Mouse (Mus musculus) liver, embryonic 14.5 days (tissue): ENCODE measurements around the gene Mpdz. TPM values are rescaled to one million over a fixed set of nuclear protein-coding genes. Genes with fewer than 3 reads are reported as not detected.

Source experiments
- ATAC-seq: fragments of 200-750 bp; cut with Nextera tagmentation; 2 replicates; pipeline ENCODE4 v1.8.0; 2017; ENCODE audit warnings: moderate number of reproducible peaks, mild to moderate bottlenecking, moderate library complexity; ENCODE audit not compliant: insufficient read depth
- DNase-seq, 3 experiments: peaks; one replicate each; pipeline ENCODE4 v3.0.0-alpha.2; 2012 to 2013; ENCODE audit warnings: low read depth in 3 of 3, low spot score in 3 of 3
- H3K27ac ChIP-seq: fragments of 300-500 bp; sonication (generic); 2 replicates; pipeline ENCODE4 v1.5.1; 2014; ENCODE audit warnings: moderate library complexity, mild to moderate bottlenecking, control low read depth, inconsistent platforms
- H3K27me3 ChIP-seq: fragments of 300-500 bp; sonication (generic); 2 replicates; pipeline ENCODE4 v1.6.1; 2014; ENCODE audit warnings: mild to moderate bottlenecking, low read length, moderate library complexity; ENCODE audit not compliant: control insufficient read depth, insufficient read depth
- H3K36me3 ChIP-seq: fragments of 300-500 bp; sonication (generic); replicated peaks from 2 replicates; pipeline ENCODE4 v1.6.1; 2014; ENCODE audit warnings: low read depth; ENCODE audit not compliant: control insufficient read depth, insufficient read depth
- H3K4me1 ChIP-seq, 2 experiments: fragments of 200-500 bp in 1 of 2; fragments of 300-500 bp in 1 of 2; sonication (generic) in 1 of 2; replicated peaks; 2 replicates each; pipeline ENCODE4 v1.6.1; 2012 to 2014; ENCODE audit warnings: antibody characterized with exemption in 1 of 2, inconsistent platforms in 1 of 2, low read length in 1 of 2; ENCODE audit not compliant: control insufficient read depth in 2 of 2, insufficient read depth in 2 of 2
- H3K4me2 ChIP-seq: fragments of 300-500 bp; sonication (generic); 2 replicates; pipeline ENCODE4 v1.6.1; 2014; ENCODE audit warnings: low read depth, mild to moderate bottlenecking, control low read depth, moderate library complexity
- H3K4me3 ChIP-seq, 2 experiments: fragments of 200-500 bp in 1 of 2; fragments of 300-500 bp in 1 of 2; sonication (generic) in 1 of 2; 2 replicates each; pipeline ENCODE4 v1.5.1; 2012 to 2014; ENCODE audit warnings: low read depth in 2 of 2, low read length in 2 of 2, mild to moderate bottlenecking in 2 of 2, control low read depth in 1 of 2, inconsistent platforms in 1 of 2, moderate library complexity in 1 of 2; ENCODE audit not compliant: insufficient read depth in 1 of 2
- H3K9ac ChIP-seq: fragments of 300-500 bp; sonication (generic); replicated peaks from 2 replicates; pipeline ENCODE4 v1.6.1; 2014; ENCODE audit warnings: mild to moderate bottlenecking, control low read depth, moderate library complexity
- H3K9me3 ChIP-seq: fragments of 300-500 bp; sonication (generic); 2 replicates; pipeline ENCODE4 v1.6.1; 2016; ENCODE audit warnings: low read length, mixed read lengths; ENCODE audit not compliant: control insufficient read depth
- CTCF ChIP-seq: IDR thresholded peaks from 2 replicates; pipeline ENCODE4 v1.5.1; 2016; ENCODE audit warnings: antibody characterized with exemption, low read depth, control low read depth
- EP300 ChIP-seq: IDR thresholded peaks from 2 replicates; pipeline ENCODE4 v1.6.1; 2016; ENCODE audit warnings: antibody characterized with exemption, low read depth
- WGBS: fragments of 180-500 bp; shearing (Covaris S2); extraction: QIAGEN DNeasy Blood & Tissue Kit; methylation state at CpG from one replicate; pipeline ENCODE4 v1.1.7; 2014; ENCODE audit not compliant: insufficient replicate concordance; 5-methylcytosine and 5-hydroxymethylcytosine counted together
- polyA plus RNA-seq, 2 experiments: library from polyadenylated mRNA; depleted of rRNA in 1 of 2; stranded (reverse) in 1 of 2; unstranded in 1 of 2; fragments of >200 nt; fragmentation: Nextera tagmentation in 1 of 2; extraction: Ambion mirVana in 1 of 2; gene quantifications; 2 replicates each; pipeline versions ENCODE4 v1.2.1 to v1.2.3; 2012 to 2014

The Mpdz gene
- polyA plus RNA-seq, 2 experiments: 1.7 to 2.1 TPM

GRCm38 (mm10) chr4:81466821-81467220 is 24.2 kb upstream of the Mpdz start:
- no peak for TF ChIP-seq CTCF
- TF ChIP-seq EP300: no peak
- WGBS: 54% methylated on average over 4 of the region's 4 CpGs
- H3K4me3 ChIP-seq: no peak overlapping the region

GRCm38 (mm10) chr4:81465172-81465571 is 22.6 kb upstream of the Mpdz start:
- 73% methylated on average over 3 of the region's 3 CpGs for WGBS
- no peak overlapping the region for H3K4me3 ChIP-seq
- H3K27ac ChIP-seq: no peak overlapping the region
- DNase-seq: no peak
- H3K4me2 ChIP-seq: no peak overlapping the region
- no peaks in the 10 kb centered on the region for H3K9me3 ChIP-seq
- H3K9ac ChIP-seq: no peak overlapping the region
- no peaks in the 10 kb centered on the region for H3K4me1 ChIP-seq
- no peaks in the 10 kb centered on the region for H3K36me3 ChIP-seq
- no peaks in the 10 kb centered on the region for H3K27me3 ChIP-seq
- ATAC-seq: no peak
- TF ChIP-seq EP300 (no peak), CTCF (no peak)

More at GRCm38 (mm10) chr4:81466821-81467220, 24.2 kb upstream of the Mpdz start:
- Histone ChIP-seq H3K9ac (no peak overlapping the region), H3K27me3 (no peaks in the 10 kb centered on the region), H3K9me3 (no peaks in the 10 kb centered on the region), H3K4me1 (no peaks in the 10 kb centered on the region), H3K4me2 (no peak overlapping the region), H3K36me3 (no peaks in the 10 kb centered on the region), H3K27ac (no peak overlapping the region)
- no peak for ATAC-seq
- no peak for DNase-seq

DNA sequence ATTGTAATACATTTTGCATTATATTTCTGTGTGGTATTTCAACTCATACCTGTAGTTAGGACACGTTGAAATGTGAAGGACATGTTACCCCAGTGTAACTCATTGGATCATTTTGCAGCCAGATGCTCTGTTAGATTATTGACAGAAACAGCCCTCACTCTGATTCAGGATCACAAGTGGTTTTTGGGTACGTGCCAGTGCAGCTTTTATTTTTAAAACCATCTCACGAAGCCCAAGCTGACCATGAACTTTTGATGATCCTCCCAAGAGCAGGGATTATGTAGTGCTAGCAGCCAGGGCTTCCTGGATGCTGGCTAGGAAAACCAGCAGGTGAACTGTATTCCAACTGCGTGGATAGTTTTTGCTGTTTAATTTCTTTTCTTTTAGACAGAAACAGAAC is 19.6 kb upstream of the Mpdz start:
- no peak for TF ChIP-seq EP300
- DNase-seq (no peak), ATAC-seq (no peak)
- H3K4me3 ChIP-seq: no peak overlapping the region
- no peaks in the 10 kb centered on the region for H3K27me3 ChIP-seq
- 55% methylated on average over 4 of the region's 4 CpGs for WGBS
- no peak overlapping the region for H3K27ac ChIP-seq
- H3K4me2 ChIP-seq: no peak overlapping the region
- H3K36me3 ChIP-seq: no peaks in the 10 kb centered on the region
- H3K9ac ChIP-seq: no peak overlapping the region
- no peaks in the 10 kb centered on the region for H3K4me1 ChIP-seq
- no peaks in the 10 kb centered on the region for H3K9me3 ChIP-seq

DNA sequence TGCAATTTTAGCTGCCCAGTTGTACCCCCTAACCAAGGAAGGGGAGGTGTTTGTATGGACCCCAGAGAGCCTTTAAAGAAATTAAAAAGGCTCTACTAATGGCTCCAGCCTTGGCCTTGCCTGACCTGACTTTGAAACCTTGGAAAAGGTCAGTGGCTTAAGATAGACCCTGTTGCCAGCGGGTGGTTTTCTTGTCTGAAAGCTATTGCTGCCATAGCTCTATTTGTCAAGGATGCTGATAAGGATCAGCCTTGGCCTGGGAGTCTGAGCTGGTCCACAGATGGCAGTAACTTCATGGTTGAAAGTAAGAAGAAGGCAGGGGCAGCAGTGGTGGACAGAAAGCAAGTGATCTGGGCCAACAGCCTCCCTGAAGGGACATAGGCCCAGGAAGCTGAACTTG is 16.3 kb upstream of the Mpdz start:
- 19% methylated on average over 1 of the region's 1 CpGs for WGBS

GRCm38 (mm10) chr4:81453806-81454205 is 11.2 kb upstream of the Mpdz start:
- ATAC-seq (no peak), DNase-seq (no peak)
- Histone ChIP-seq H3K36me3 (no peaks in the 10 kb centered on the region), H3K27ac (no peak overlapping the region), H3K9me3 (no peaks in the 10 kb centered on the region), H3K4me1 (no peaks in the 10 kb centered on the region), H3K4me2 (no peak overlapping the region), H3K27me3 (no peaks in the 10 kb centered on the region), H3K4me3 (no peak overlapping the region), H3K9ac (no peak overlapping the region)
- WGBS: 54% methylated on average over 3 of the region's 3 CpGs
- TF ChIP-seq EP300 (no peak), CTCF (no peak)

More for the DNA sequence above, 16.3 kb upstream of the Mpdz start:
- no peak overlapping the region for H3K9ac ChIP-seq
- no peaks in the 10 kb centered on the region for H3K36me3 ChIP-seq
- H3K9me3 ChIP-seq: no peaks in the 10 kb centered on the region
- TF ChIP-seq CTCF (no peak), EP300 (no peak)
- H3K4me1 ChIP-seq: no peaks in the 10 kb centered on the region
- ATAC-seq (no peak), DNase-seq (no peak)
- H3K4me2 ChIP-seq: no peak overlapping the region
- H3K4me3 ChIP-seq: no peak overlapping the region
- H3K27me3 ChIP-seq: no peaks in the 10 kb centered on the region
- no peak overlapping the region for H3K27ac ChIP-seq

GRCm38 (mm10) chr4:81452183-81452582 is 9.6 kb upstream of the Mpdz start:
- ATAC-seq (no peak), DNase-seq (no peak)
- no peak for TF ChIP-seq CTCF
- TF ChIP-seq EP300: no peak
- Histone ChIP-seq H3K27me3 (no peaks in the 10 kb centered on the region), H3K36me3 (no peaks in the 10 kb centered on the region), H3K4me1 (no peaks in the 10 kb centered on the region), H3K4me2 (no peak overlapping the region), H3K27ac (no peak overlapping the region), H3K9me3 (no peaks in the 10 kb centered on the region), H3K9ac (no peak overlapping the region), H3K4me3 (no peak overlapping the region)
- 43% methylated on average over 2 of the region's 2 CpGs for WGBS
